Mouse (Mus musculus): ENCODE results near the gene Asgr1.
A peak's percentile ranks its signal among the peaks of the same experiment; 100 is the strongest.
"Not testable (repeated sequence)": the region's sequence is repeated elsewhere in the genome, so short reads cannot be mapped to it uniquely, and the experiment has no call there.

The Asgr1 gene

GRCm38 (mm10) chr11:70066701-70067100 lies 12.8 kb downstream of the Asgr1 start:
- DNase-seq (ENCODE audit: low spot score in 2 of 2), result no peak

- no peak for DNase-seq (ENCODE audit: low spot score in 2 of 2)
Measured at GRCm38 (mm10) chr11:70068245-70068644, 14.4 kb downstream of the Asgr1 start.

- DNase-seq (ENCODE audit: low spot score in 2 of 2), result no peak
Measured at GRCm38 (mm10) chr11:70070057-70070456, 16.2 kb downstream of the Asgr1 start.

- DNase-seq (ENCODE audit: low spot score in 2 of 2), result not testable (repeated sequence)
Measured at GRCm38 (mm10) chr11:70070603-70071002, 16.7 kb downstream of the Asgr1 start.

GRCm38 (mm10) chr11:70074379-70075071 lies 20.6 kb downstream of the Asgr1 start:
- peak; percentile 66 to 86 for DNase-seq (ENCODE audit: low spot score in 2 of 2)

- peak; percentile 32 to 62 for DNase-seq (ENCODE audit: low spot score in 2 of 2)
Measured at GRCm38 (mm10) chr11:70075581-70075980, 21.7 kb downstream of the Asgr1 start.

- no peak for DNase-seq (ENCODE audit: low spot score in 2 of 2)
Measured at GRCm38 (mm10) chr11:70077441-70077840, 23.6 kb downstream of the Asgr1 start.

- no peak for DNase-seq (ENCODE audit: low spot score in 2 of 2)
Measured at GRCm38 (mm10) chr11:70079175-70079574, 25.3 kb downstream of the Asgr1 start.

- peak in 1 of 2 experiments; percentile 42 for DNase-seq (ENCODE audit: low spot score in 2 of 2)
Measured at GRCm38 (mm10) chr11:70079928-70080327, 26.0 kb downstream of the Asgr1 start.

GRCm38 (mm10) chr11:70080803-70081590 lies 27.1 kb downstream of the Asgr1 start:
- no peak for DNase-seq (ENCODE audit: low spot score in 2 of 2)

- peak in 1 of 2 experiments; percentile 20 for DNase-seq (ENCODE audit: low spot score in 2 of 2)
Measured at GRCm38 (mm10) chr11:70084563-70084962, 30.7 kb downstream of the Asgr1 start.

- peak in 1 of 2 experiments; percentile 23 for DNase-seq (ENCODE audit: low spot score in 2 of 2)
Measured at GRCm38 (mm10) chr11:70091986-70092783, 38.3 kb downstream of the Asgr1 start, which contains the start of gene Asgr2. Asgr2 (plus strand) TSS chr11:70092644.

GRCm38 (mm10) chr11:70097396-70097795 lies 43.5 kb downstream of the Asgr1 start:
- DNase-seq (ENCODE audit: low spot score in 2 of 2), result no peak

- DNase-seq (ENCODE audit: low spot score in 2 of 2), result no peak
Measured at GRCm38 (mm10) chr11:70099102-70099501, 45.2 kb downstream of the Asgr1 start.

- DNase-seq (ENCODE audit: low spot score in 2 of 2), result no peak
Measured at GRCm38 (mm10) chr11:70099809-70100208, 45.9 kb downstream of the Asgr1 start.

- DNase-seq (ENCODE audit: low spot score in 2 of 2), result no peak
Measured at GRCm38 (mm10) chr11:70103701-70104315, 49.9 kb downstream of the Asgr1 start.

GRCm38 (mm10) chr11:70107085-70107484 lies 53.2 kb downstream of the Asgr1 start:
- no peak for DNase-seq (ENCODE audit: low spot score in 2 of 2)
